Comparison of ENCODE assay signal across 8 mouse cellular contexts in the genomic region with DNA sequence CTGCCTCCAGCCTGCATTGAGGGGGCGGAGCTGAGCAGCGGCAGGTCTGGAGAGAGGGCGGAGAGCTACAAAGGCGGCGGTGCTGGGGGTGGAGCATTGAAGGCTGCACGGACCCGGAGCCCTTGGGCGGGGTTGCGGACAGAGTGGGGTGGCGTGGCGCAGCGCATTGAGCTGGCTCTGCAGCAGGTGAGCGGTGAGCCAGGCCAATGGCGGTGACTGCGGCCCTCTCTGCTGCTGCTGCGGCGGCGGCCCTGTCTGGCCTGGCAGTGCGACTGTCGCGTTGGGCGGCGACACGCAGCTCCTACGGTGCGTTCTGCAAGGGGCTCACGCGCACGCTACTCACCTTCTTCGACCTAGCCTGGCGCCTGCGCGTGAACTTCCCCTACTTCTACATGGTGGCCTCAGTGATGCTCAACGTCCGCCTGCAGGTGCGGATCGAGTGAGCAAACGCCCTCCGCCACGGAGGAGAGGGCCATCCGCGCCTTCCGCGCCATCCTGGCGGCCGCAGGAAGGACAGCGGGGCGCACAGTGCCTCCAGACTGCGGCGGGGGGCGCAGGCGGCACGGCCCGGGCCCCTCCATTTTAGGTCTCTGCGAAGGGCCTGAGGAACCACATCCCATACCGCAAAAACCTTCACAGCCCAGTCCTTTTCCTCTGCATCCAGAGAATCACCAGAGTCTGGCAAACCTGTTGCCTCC. TPM values are rescaled to one million over a fixed set of nuclear protein-coding genes. Genes with fewer than 3 reads are reported as not detected.
DNase-seq lines count a peak whose midpoint lies in the region; ATAC-seq and TF ChIP-seq lines count a peak whose summit lies in the region.
"Not testable (repeated sequence)": the region's sequence is repeated elsewhere in the genome, so short reads cannot be mapped to it uniquely, and the experiment has no call there.

A gene (plus strand): TSS at position 156 of the 698 bp plus-strand sequence.

- peak; percentile 76 for ATAC-seq in Patski
- peak; percentile 96 for ATAC-seq in hindbrain, embryonic 16.5 days
- peak; percentile 91 for ATAC-seq in lung, embryonic 15.5 days (ENCODE audit: borderline replicate concordance, extremely low read depth, low FRiP score, low TSS enrichment)

- H3K27me3 ChIP-seq in Patski; hindbrain, embryonic 16.5 days (replicated peaks; ENCODE audit: control insufficient read depth, insufficient read depth, low read length); lung, embryonic 15.5 days: not testable (repeated sequence)

- peak within 1 kb of the TSS; percentile 74 for H3K9ac ChIP-seq in hindbrain, embryonic 16.5 days (ENCODE audit: low read depth, low read length)
- H3K9ac ChIP-seq in lung, embryonic 15.5 days, result peak within 1 kb of the TSS; percentile 27; the same call in 1 of the 2 replicates

- H3K9me3 ChIP-seq in hindbrain, embryonic 16.5 days (ENCODE audit: control insufficient read depth, low read length); lung, embryonic 15.5 days: not testable (repeated sequence)

- DNase-seq in Patski (ENCODE audit: low read depth, low spot score), result not testable (repeated sequence)
- DNase-seq in cerebellum, adult 9-11 months, result peak; percentile 82
- DNase-seq in frontal cortex, adult 2 months (ENCODE audit: extremely low spot score in 1 of 2, low spot score in 1 of 2), result peak; percentile 3 to 47
- peak; percentile 37 to 58 for DNase-seq in layer of hippocampus, postnatal 10 days (ENCODE audit: low spot score in 2 of 2)
- peak; percentile 3 for DNase-seq in ovary, postnatal 10 days (ENCODE audit: low spot score)
- peak; percentile 5 to 14 for DNase-seq in thymus, postnatal 10 days (ENCODE audit: low spot score in 2 of 2)

- in situ Hi-C loops in Patski (cut with MboI; ENCODE audit: low pct_unique_long_range_greater_than_20kb), result not testable (repeated sequence)

- H3K4me3 ChIP-seq in hindbrain, embryonic 16.5 days (ENCODE audit: low read length), result peak within 1 kb of the TSS; percentile 50
- H3K4me3 ChIP-seq in lung, embryonic 15.5 days, result peak within 1 kb of the TSS; percentile 48

- TF ChIP-seq CTCF in Patski (IDR thresholded peaks at IDR 0.05), result not testable (repeated sequence)

- not testable (repeated sequence) for H3K36me3 ChIP-seq in hindbrain, embryonic 16.5 days (ENCODE audit: control insufficient read depth, insufficient read depth, low read length); lung, embryonic 15.5 days

- H3K4me2 ChIP-seq in hindbrain, embryonic 16.5 days (ENCODE audit: low read length), result peak within 1 kb of the TSS; percentile 58
- peak within 1 kb of the TSS; percentile 70 for H3K4me2 ChIP-seq in lung, embryonic 15.5 days

- POLR2A ChIA-PET in Patski (lab: Charles Lee), result not testable (repeated sequence)

- CTCF ChIA-PET in Patski (lab: Charles Lee), result not testable (repeated sequence)

- peak within 1 kb of the TSS; percentile 72 for H3K27ac ChIP-seq in hindbrain, embryonic 16.5 days (ENCODE audit: low read depth, low read length)
- not testable (repeated sequence) for H3K27ac ChIP-seq in lung, embryonic 15.5 days

- 18% methylated on average over 25 of the region's 56 CpGs for WGBS in hindbrain, embryonic 16.5 days
- 12% methylated on average over 47 of the region's 56 CpGs for WGBS in lung, embryonic 15.5 days

- not testable (repeated sequence) for H3K4me1 ChIP-seq in hindbrain, embryonic 16.5 days (ENCODE audit: control insufficient read depth, insufficient read depth, low read depth, low read length); lung, embryonic 15.5 days

RNA-seq across cellular contexts. Expression of the gene that starts here (rescaled TPM):
- 0.46 TPM for polyA plus RNA-seq in Patski (2021)
- 15.0 and 19.2 TPM in 2 replicates for polyA plus RNA-seq in frontal cortex, adult 2 months (2012; rRNA removed)
- polyA plus RNA-seq in hindbrain, embryonic 16.5 days (2015; fragmentation: Nextera tagmentation; extraction: Ambion mirVana), result 49.2 and 58.7 TPM in 2 replicates
- total RNA-seq in layer of hippocampus, postnatal 10 days (2021), result 10 to 100 TPM; 38.6 to 43.1 TPM
- polyA plus RNA-seq in lung, embryonic 15.5 days (2015; fragmentation: Nextera tagmentation; extraction: Ambion mirVana), result 7.5 and 7.9 TPM in 2 replicates

Comparison
In these comparisons a context has a peak if more than half of its experiments do, and no peak if none do; other contexts are left out.
1. Peak in ATAC-seq in Patski; RNA of the gene not detected or under 1 TPM.